Mouse (Mus musculus): ENCODE measurements at regions not wholly inside any gene's neighbourhood (a gene's known extent, or its start where the extent isn't known, plus 50 kb on each side); places are given as distances from the start of the nearest gene placed in this dataset.

DNA sequence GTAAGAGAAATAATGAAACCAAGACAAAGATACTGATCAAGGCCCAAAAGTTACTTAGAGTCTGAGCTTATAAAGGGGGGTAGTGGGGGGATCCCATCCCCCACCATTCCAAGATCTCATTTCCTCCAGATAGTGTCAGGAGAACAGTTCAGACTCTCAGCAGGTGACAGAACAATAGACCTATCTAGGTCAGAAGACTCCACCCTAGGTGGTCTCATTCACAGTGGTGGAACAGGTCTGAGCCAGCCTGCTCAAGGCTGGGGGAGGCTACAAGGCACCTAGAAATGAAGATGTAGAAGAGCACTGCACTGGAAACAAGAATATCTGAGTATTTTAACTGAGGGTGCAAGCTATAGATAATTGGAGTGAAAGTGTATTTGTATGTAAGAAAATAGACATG lies 235.3 kb downstream of the Rpl10l start:
- H3K9ac ChIP-seq (ENCODE audit: control insufficient read depth, low read depth, low read length, poor library complexity, severe bottlenecking): no peak overlapping the region
- no peaks in the 10 kb centered on the region for H3K27me3 ChIP-seq (ENCODE audit: control insufficient read depth in 1 of 2, insufficient read depth in 2 of 2, low read length in 2 of 2)
- DNase-seq (ENCODE audit: low read depth, low spot score): no peak
- TF ChIP-seq CTCF (IDR thresholded peaks at IDR 0.05 in 2 of 3, conservative IDR thresholded peaks at IDR 0.05 in 1 of 3; ENCODE audit: control insufficient read depth in 1 of 3, insufficient read depth in 1 of 3, low read depth in 2 of 3, low read length in 3 of 3, poor library complexity in 1 of 3, severe bottlenecking in 1 of 3): no peak
- no peak for TF ChIP-seq RAD21 (IDR thresholded peaks at IDR 0.05; ENCODE audit: low read depth, low read length)
- TF ChIP-seq KAT2A (conservative IDR thresholded peaks at IDR 0.05; ENCODE audit: low read depth, low read length): no peak
- no peak for TF ChIP-seq TCF12 (IDR thresholded peaks at IDR 0.05; ENCODE audit: low read depth, low read length)
- TF ChIP-seq ZMIZ1 (IDR thresholded peaks at IDR 0.05; ENCODE audit: low read depth, low read length): no peak
- TF ChIP-seq NRF1 (IDR thresholded peaks at IDR 0.05; ENCODE audit: insufficient read depth, low read depth, low read length, poor library complexity, severe bottlenecking): no peak
- no peak for TF ChIP-seq ZC3H11A (IDR thresholded peaks at IDR 0.05; ENCODE audit: low read depth, low read length)
- TF ChIP-seq NELFE (IDR thresholded peaks at IDR 0.05; ENCODE audit: low read depth, low read length): no peak
- no peak for TF ChIP-seq EP300 (IDR thresholded peaks at IDR 0.05; ENCODE audit: low read depth in 1 of 2, low read length in 2 of 2)
- TF ChIP-seq RCOR1 (IDR thresholded peaks at IDR 0.05; ENCODE audit: low read depth, low read length): no peak
- no peak for TF ChIP-seq SMC3 (IDR thresholded peaks at IDR 0.05; ENCODE audit: low read depth, low read length)
- no peak for TF ChIP-seq MAX (IDR thresholded peaks at IDR 0.05; ENCODE audit: low read length)
- TF ChIP-seq MYB (IDR thresholded peaks at IDR 0.05; ENCODE audit: low read depth, low read length): no peak
- no peak for TF ChIP-seq JUND (IDR thresholded peaks at IDR 0.05; ENCODE audit: low read depth, low read length)
- TF ChIP-seq E2F4 (IDR thresholded peaks at IDR 0.05; ENCODE audit: borderline replicate concordance, low read depth, low read length): no peak
- TF ChIP-seq POLR2AphosphoS5 (IDR thresholded peaks at IDR 0.05; ENCODE audit: borderline replicate concordance, low read depth, low read length): no peak
- no peak for TF ChIP-seq TAL1 (IDR thresholded peaks at IDR 0.05; ENCODE audit: low read length)
- TF ChIP-seq HCFC1 (IDR thresholded peaks at IDR 0.05; ENCODE audit: low read depth, low read length): no peak
- TF ChIP-seq BHLHE40 (IDR thresholded peaks at IDR 0.05; ENCODE audit: borderline replicate concordance, low read depth, low read length): no peak
- TF ChIP-seq USF2 (IDR thresholded peaks at IDR 0.05; ENCODE audit: borderline replicate concordance in 1 of 2, insufficient read depth in 1 of 2, low read depth in 1 of 2, low read length in 2 of 2): no peak
- no peak overlapping the region for H3K4me3 ChIP-seq (ENCODE audit: control insufficient read depth in 1 of 2, insufficient read depth in 1 of 2, low read depth in 2 of 2, low read length in 2 of 2)
- H3K79me2 ChIP-seq (ENCODE audit: control insufficient read depth, insufficient read depth, low read length, poor library complexity): no peaks in the 10 kb centered on the region
- H3K9me3 ChIP-seq (replicated peaks; ENCODE audit: insufficient read depth, low read length): no peaks in the 10 kb centered on the region
- H3K27ac ChIP-seq (ENCODE audit: control insufficient read depth, low read depth, low read length): no peak overlapping the region
- H3K36me3 ChIP-seq (ENCODE audit: control insufficient read depth in 1 of 2, insufficient read depth in 2 of 2, low read length in 2 of 2): no peaks in the 10 kb centered on the region
- no peaks in the 10 kb centered on the region for H3K4me1 ChIP-seq (ENCODE audit: control insufficient read depth in 1 of 2, insufficient read depth in 2 of 2, low read length in 2 of 2)

- H3K27me3 ChIP-seq (ENCODE audit: control insufficient read depth in 1 of 2, insufficient read depth in 2 of 2, low read length in 2 of 2): no peaks in the 10 kb centered on the region
- H3K27ac ChIP-seq (ENCODE audit: control insufficient read depth, low read depth, low read length): no peak overlapping the region
- H3K36me3 ChIP-seq (ENCODE audit: control insufficient read depth in 1 of 2, insufficient read depth in 2 of 2, low read length in 2 of 2): no peaks in the 10 kb centered on the region
- no peaks in the 10 kb centered on the region for H3K9me3 ChIP-seq (replicated peaks; ENCODE audit: insufficient read depth, low read length)
- H3K9ac ChIP-seq (ENCODE audit: control insufficient read depth, low read depth, low read length, poor library complexity, severe bottlenecking): no peak overlapping the region
- no peak overlapping the region for H3K4me3 ChIP-seq (ENCODE audit: control insufficient read depth in 1 of 2, insufficient read depth in 1 of 2, low read depth in 2 of 2, low read length in 2 of 2)
- no peak for TF ChIP-seq RAD21 (IDR thresholded peaks at IDR 0.05; ENCODE audit: low read depth, low read length)
- no peak for TF ChIP-seq USF2 (IDR thresholded peaks at IDR 0.05; ENCODE audit: borderline replicate concordance in 1 of 2, insufficient read depth in 1 of 2, low read depth in 1 of 2, low read length in 2 of 2)
- TF ChIP-seq MYC (IDR thresholded peaks at IDR 0.05; ENCODE audit: low read depth, low read length): no peak
- no peak for TF ChIP-seq JUND (IDR thresholded peaks at IDR 0.05; ENCODE audit: low read depth, low read length)
- no peak for TF ChIP-seq ETS1 (IDR thresholded peaks at IDR 0.05; ENCODE audit: low read depth, low read length)
- TF ChIP-seq SIN3A (IDR thresholded peaks at IDR 0.05; ENCODE audit: low read length): no peak
- no peak for TF ChIP-seq USF1 (IDR thresholded peaks at IDR 0.05; ENCODE audit: low read depth, low read length)
- TF ChIP-seq MXI1 (IDR thresholded peaks at IDR 0.05; ENCODE audit: low read depth, low read length): no peak
- TF ChIP-seq TBP (IDR thresholded peaks at IDR 0.05; ENCODE audit: low read depth, low read length): no peak
- TF ChIP-seq MAZ (IDR thresholded peaks at IDR 0.05; ENCODE audit: low read depth, low read length): no peak
- TF ChIP-seq E2F4 (IDR thresholded peaks at IDR 0.05; ENCODE audit: borderline replicate concordance, low read depth, low read length): no peak
- no peak for TF ChIP-seq CHD2 (IDR thresholded peaks at IDR 0.05; ENCODE audit: low read length)
- no peak for TF ChIP-seq MAX (IDR thresholded peaks at IDR 0.05; ENCODE audit: low read length)
- no peak for TF ChIP-seq BHLHE40 (IDR thresholded peaks at IDR 0.05; ENCODE audit: borderline replicate concordance, low read depth, low read length)
- no peak for TF ChIP-seq POLR2AphosphoS2 (IDR thresholded peaks at IDR 0.05; ENCODE audit: low read length)
- TF ChIP-seq CTCF (IDR thresholded peaks at IDR 0.05 in 2 of 3, conservative IDR thresholded peaks at IDR 0.05 in 1 of 3; ENCODE audit: control insufficient read depth in 1 of 3, insufficient read depth in 1 of 3, low read depth in 2 of 3, low read length in 3 of 3, poor library complexity in 1 of 3, severe bottlenecking in 1 of 3): no peak
- H3K4me1 ChIP-seq (ENCODE audit: control insufficient read depth in 1 of 2, insufficient read depth in 2 of 2, low read length in 2 of 2): no peaks in the 10 kb centered on the region
- no peak for DNase-seq (ENCODE audit: low read depth, low spot score)
- no peaks in the 10 kb centered on the region for H3K79me2 ChIP-seq (ENCODE audit: control insufficient read depth, insufficient read depth, low read length, poor library complexity)
Measured at GRCm38 (mm10) chr12:66036281-66036680, 247.9 kb downstream of the Rpl10l start.

All from MEL (cell line).